Mouse (Mus musculus) cortical plate, adult 2 months (tissue): Measurements from ENCODE around the gene Oaz2.

Source experiments
- CTCF ChIP-seq: fragments of 200-500 bp; IDR thresholded peaks from 2 replicates; pipeline ENCODE4 v1.5.1; 2011; ENCODE audit warnings: mild to moderate bottlenecking, control low read depth, low read length; ENCODE audit not compliant: insufficient read depth; ENCODE audit errors: extremely low read depth
- POLR2A ChIP-seq: fragments of 200-500 bp; IDR thresholded peaks from 2 replicates; pipeline ENCODE4 v1.6.1; 2011; ENCODE audit warnings: mild to moderate bottlenecking, low read length, control low read depth; ENCODE audit not compliant: insufficient read depth; ENCODE audit errors: extremely low read depth

GRCm38 (mm10) chr9:65655540-65655939, 12.3 kb upstream of the Oaz2 start:
- TF ChIP-seq CTCF (no peak), POLR2A (no peak)
